8 mouse cellular contexts compared by ENCODE assay signal in genomic region chr11:99149898-99150757, GRCm38 (mm10). TPM values are rescaled to one million over a fixed set of nuclear protein-coding genes. Genes with fewer than 3 reads are reported as not detected.
DNase-seq lines count a peak whose midpoint lies in the region; ATAC-seq lines count a peak whose summit lies in the region.

No protein-coding gene starts in this region.

- intact Hi-C loops in heart, postnatal 10 days (cut with DNase I) = loop anchor here (1.0 to 5.0 kb wide), 5 partner anchors 23 to 293 kb away; no protein-coding TSS in a partner anchor

- no peaks in the 10 kb centered on the region for H3K9me3 ChIP-seq in forebrain, embryonic 10.5 days

- no peaks in the 10 kb centered on the region for H3K36me3 ChIP-seq in forebrain, embryonic 10.5 days (replicated peaks)

- peak overlapping the region; percentile 84 for H3K27ac ChIP-seq in forebrain, embryonic 10.5 days

- peaks cover 7% of the 10 kb centered on the region; the same call in 1 of the 2 replicates for H3K27me3 ChIP-seq in forebrain, embryonic 10.5 days (ENCODE audit: poor library complexity, severe bottlenecking)

- ATAC-seq in neutrophil, adult 5-6 weeks (ENCODE audit: extremely low read depth, insufficient number of reproducible peaks, low FRiP score, poor library complexity, severe bottlenecking) = peak; percentile 49

- H3K4me3 ChIP-seq in forebrain, embryonic 10.5 days = no peak overlapping the region

- peak; percentile 82 for DNase-seq in ES-CJ7 (ENCODE audit: low read depth, low spot score)
- peak; percentile 79 for DNase-seq in brain, adult 2 months (ENCODE audit: low read depth, low spot score)
- DNase-seq in forebrain, embryonic 10.5 days (ENCODE audit: extremely low spot score, low spot score) = peak; percentile 85
- peak; percentile 87 to 90 for DNase-seq in heart, postnatal 10 days
- DNase-seq in kidney, postnatal 36 days = peak; percentile 62 to 85
- DNase-seq in lung, adult 18-20 months = peak; percentile 71 to 78
- peak; percentile 77 to 90 for DNase-seq in thymus, postnatal 10 days (ENCODE audit: low spot score in 2 of 2)

- 57% methylated on average over 19 of the region's 19 CpGs for WGBS in forebrain, embryonic 10.5 days

- H3K4me1 ChIP-seq in forebrain, embryonic 10.5 days = peaks cover 36% of the 10 kb centered on the region

RNA-seq across cellular contexts. Expression of gene Ccr7, which starts 4.7 kb away (rescaled TPM):
- 0.25 and 0.30 TPM in 2 replicates for polyA plus RNA-seq in forebrain, embryonic 10.5 days (2016; fragmentation: Nextera tagmentation; extraction: Ambion mirVana)
- under 1 TPM; 0.42 to 0.62 TPM for total RNA-seq in heart, postnatal 10 days (2021)
- 172 and 173 TPM in 2 replicates for total RNA-seq in neutrophil, adult 5-6 weeks (2017)

Comparison
In these comparisons a context has a peak if more than half of its experiments do, and no peak if none do; other contexts are left out.
1. RNA of gene Ccr7, which starts 4.7 kb away (total RNA-seq): 172 to 173 TPM in neutrophil, adult 5-6 weeks; 0.42 to 0.62 TPM in heart, postnatal 10 days; every median in the first group is over 100 times any median in the second.
2. Peak in every context shown above with its lines, with median percentiles within 50 percentile points of each other: DNase-seq.